Mouse (Mus musculus) forebrain, postnatal 0 days (tissue): Measurements from ENCODE around the gene Pop7. TPM values are rescaled to one million over a fixed set of nuclear protein-coding genes. Genes with fewer than 3 reads are reported as not detected.

Experiments
- ATAC-seq: fragments of 200-750 bp; cut with Nextera tagmentation; 2 replicates; pipeline ENCODE4 v1.8.0; 2017; ENCODE audit warnings: mild to moderate bottlenecking, moderate library complexity
- DNase-seq: peaks from one replicate; pipeline ENCODE4 v3.0.0-alpha.2; 2015
- H3K27ac ChIP-seq: fragments of 300-500 bp; sonication (generic); 2 replicates; pipeline ENCODE4 v1.5.1; 2014; ENCODE audit warnings: low read depth, mild to moderate bottlenecking, antibody characterized with exemption, low read length, moderate library complexity, mixed read lengths
- H3K27me3 ChIP-seq: fragments of 300-500 bp; sonication (generic); 2 replicates; pipeline ENCODE4 v1.6.1; 2014; ENCODE audit warnings: mild to moderate bottlenecking, low read length, mixed read lengths; ENCODE audit not compliant: insufficient read depth
- H3K36me3 ChIP-seq: fragments of 300-500 bp; sonication (generic); 2 replicates; pipeline ENCODE4 v1.6.1; 2014; ENCODE audit warnings: mild to moderate bottlenecking, moderate library complexity; ENCODE audit not compliant: insufficient read depth
- H3K4me1 ChIP-seq: fragments of 300-500 bp; sonication (generic); 2 replicates; pipeline ENCODE4 v1.6.1; 2014; ENCODE audit warnings: antibody characterized with exemption; ENCODE audit not compliant: insufficient read depth
- H3K4me2 ChIP-seq: fragments of 300-500 bp; sonication (generic); 2 replicates; pipeline ENCODE4 v1.6.1; 2014; ENCODE audit warnings: low read depth, mild to moderate bottlenecking, moderate library complexity
- H3K4me3 ChIP-seq: fragments of 300-500 bp; sonication (generic); 2 replicates; pipeline ENCODE4 v1.5.1; 2014; ENCODE audit warnings: low read depth, low read length, mixed read lengths
- H3K9ac ChIP-seq: fragments of 300-500 bp; sonication (generic); 2 replicates; pipeline ENCODE4 v1.6.1; 2014; ENCODE audit warnings: mild to moderate bottlenecking
- H3K9me3 ChIP-seq: fragments of 300-500 bp; sonication (generic); 2 replicates; pipeline ENCODE4 v1.6.1; 2016; ENCODE audit warnings: low read length
- CTCF ChIP-seq: sonication (generic); IDR thresholded peaks from 2 replicates; pipeline ENCODE4 v1.5.1; 2016; ENCODE audit warnings: antibody characterized with exemption, control low read depth, low read depth
- WGBS: fragments of 180-500 bp; shearing (Covaris S2); extraction: QIAGEN DNeasy Blood & Tissue Kit; methylation state at CpG from one replicate; pipeline ENCODE4 v1.1.7; 2014; 5-methylcytosine and 5-hydroxymethylcytosine counted together
- polyA plus RNA-seq: library from polyadenylated mRNA; unstranded; fragments of >200 nt; fragmentation: Nextera tagmentation; extraction: Ambion mirVana; gene quantifications from 2 replicates; pipeline ENCODE4 v1.2.1, GENCODE M21; 2015
- total RNA-seq: library from RNA; depleted of rRNA; stranded (reverse); fragments of >200 nt; gene quantifications from 2 replicates; pipeline ENCODE4 v1.2.3, GENCODE M21; 2014

The Pop7 gene
- total and polyA plus RNA-seq, 2 experiments from 2014 or later = 79.1 to 99.2 TPM

GRCm38 (mm10) chr5:137532131-137532807, 30.0 kb upstream of the Pop7 start:
- Histone ChIP-seq H3K4me2 (peak overlapping the region; percentile 90), H3K27me3 (no peaks in the 10 kb centered on the region), H3K4me1 (no peaks in the 10 kb centered on the region), H3K9ac (peak overlapping the region; percentile 98), H3K4me3 (peak overlapping the region; percentile 58), H3K36me3 (peaks cover 29% of the 10 kb centered on the region), H3K9me3 (no peaks in the 10 kb centered on the region), H3K27ac (peak overlapping the region; percentile 98)
- no peak for TF ChIP-seq CTCF
- DNase-seq = peak; percentile 55
- WGBS = under 1% methylated on average over 19 of the region's 19 CpGs
- no peak for ATAC-seq

GRCm38 (mm10) chr5:137531414-137532130, 29.3 kb upstream of the Pop7 start:
- peaks cover 30% of the 10 kb centered on the region for H3K36me3 ChIP-seq
- DNase-seq (peak; percentile 92), ATAC-seq (peak; percentile 14)
- peak overlapping the region; percentile 98 for H3K27ac ChIP-seq
- no peak for TF ChIP-seq CTCF
- H3K4me2 ChIP-seq = peak overlapping the region; percentile 90
- no peaks in the 10 kb centered on the region for H3K27me3 ChIP-seq
- H3K9me3 ChIP-seq = no peaks in the 10 kb centered on the region
- peak overlapping the region; percentile 58 for H3K4me3 ChIP-seq
- WGBS = under 1% methylated on average over 51 of the region's 51 CpGs
- peak overlapping the region; percentile 98 for H3K9ac ChIP-seq
- no peaks in the 10 kb centered on the region for H3K4me1 ChIP-seq

GRCm38 (mm10) chr5:137530588-137531413, 28.5 kb upstream of the Pop7 start:
- peak overlapping the region; percentile 98 for H3K27ac ChIP-seq
- peak overlapping the region; percentile 58 for H3K4me3 ChIP-seq
- no peaks in the 10 kb centered on the region for H3K4me1 ChIP-seq
- H3K4me2 ChIP-seq = peak overlapping the region; percentile 90
- H3K9ac ChIP-seq = peak overlapping the region; percentile 98
- no peaks in the 10 kb centered on the region for H3K27me3 ChIP-seq
- ATAC-seq (peak; percentile 78), DNase-seq (peak; percentile 68)
- under 1% methylated on average over 44 of the region's 46 CpGs for WGBS
- no peaks in the 10 kb centered on the region for H3K9me3 ChIP-seq
- H3K36me3 ChIP-seq = peaks cover 37% of the 10 kb centered on the region
- no peak for TF ChIP-seq CTCF

GRCm38 (mm10) chr5:137530075-137530474, 27.8 kb upstream of the Pop7 start:
- no peak for ATAC-seq
- DNase-seq = no peak
- no peaks in the 10 kb centered on the region for H3K4me1 ChIP-seq
- peak overlapping the region; percentile 58 for H3K4me3 ChIP-seq
- H3K36me3 ChIP-seq = peaks cover 43% of the 10 kb centered on the region
- peak overlapping the region; percentile 98 for H3K27ac ChIP-seq
- peak overlapping the region; percentile 90 for H3K4me2 ChIP-seq
- 61% methylated on average over 8 of the region's 8 CpGs for WGBS
- peak overlapping the region; percentile 98 for H3K9ac ChIP-seq
- H3K9me3 ChIP-seq = no peaks in the 10 kb centered on the region
- TF ChIP-seq CTCF = no peak
- H3K27me3 ChIP-seq = no peaks in the 10 kb centered on the region

GRCm38 (mm10) chr5:137529221-137529995, 27.1 kb upstream of the Pop7 start:
- H3K9me3 ChIP-seq = no peaks in the 10 kb centered on the region
- 0 out of 2 replicates have a peak overlapping the region, but pooled peaks have one; percentile 18 for H3K9ac ChIP-seq
- H3K27ac ChIP-seq = 0 out of 2 replicates have a peak overlapping the region, but pooled peaks have one; percentile 29
- H3K36me3 ChIP-seq = peaks cover 50% of the 10 kb centered on the region
- no peak for ATAC-seq
- peak overlapping the region; percentile 90 for H3K4me2 ChIP-seq
- WGBS = 70% methylated on average over 15 of the region's 15 CpGs
- TF ChIP-seq CTCF = no peak
- DNase-seq = no peak
- H3K27me3 ChIP-seq = no peaks in the 10 kb centered on the region
- H3K4me3 ChIP-seq = no peak overlapping the region
- H3K4me1 ChIP-seq = no peaks in the 10 kb centered on the region

- no peak for TF ChIP-seq CTCF
- Histone ChIP-seq H3K4me2 (no peak overlapping the region), H3K4me3 (no peak overlapping the region), H3K4me1 (no peaks in the 10 kb centered on the region), H3K9ac (no peak overlapping the region), H3K36me3 (peaks cover 60% of the 10 kb centered on the region), H3K9me3 (no peaks in the 10 kb centered on the region), H3K27me3 (no peaks in the 10 kb centered on the region), H3K27ac (0 out of 2 replicates have a peak overlapping the region, but pooled peaks have one; percentile 4)
- no peak for DNase-seq
- WGBS = 83% methylated on average over 22 of the region's 22 CpGs
- ATAC-seq = no peak
Measured at GRCm38 (mm10) chr5:137528247-137528968, 26.1 kb upstream of the Pop7 start.
